Mouse (Mus musculus): ENCODE results near the gene Morn1. TPM values are rescaled to one million over a fixed set of nuclear protein-coding genes. Genes with fewer than 3 reads are reported as not detected.

Gene Morn1
- polyA plus RNA-seq, 1 experiment from 2014 or later, result 0.88 TPM

GRCm38 (mm10) chr4:155163320-155163651 lies 76.9 kb downstream of the Morn1 start:
- WGBS (ENCODE audit: insufficient replicate concordance), result 13% methylated on average over 4 of the region's 4 CpGs
- Histone ChIP-seq H3K36me3 (replicated peaks) (peaks cover 8% of the 10 kb centered on the region; the same call in 1 of the 2 replicates), H3K27me3 (no peaks in the 10 kb centered on the region), H3K9ac (no peak overlapping the region), H3K4me2 (peak overlapping the region; percentile 23), H3K9me3 (replicated peaks) (no peaks in the 10 kb centered on the region), H3K4me3 (replicated peaks) (no peak overlapping the region), H3K27ac (replicated peaks) (peak overlapping the region; percentile 24), H3K4me1 (replicated peaks) (peaks cover 53% of the 10 kb centered on the region)
- peak; percentile 41 for ATAC-seq (ENCODE audit: insufficient read depth)

GRCm38 (mm10) chr4:155163685-155164084 lies 77.3 kb downstream of the Morn1 start:
- H3K27ac ChIP-seq (replicated peaks), result 0 out of 2 replicates have a peak overlapping the region, but pooled peaks have one; percentile 24

GRCm38 (mm10) chr4:155164550-155164949 lies 78.2 kb downstream of the Morn1 start:
- Histone ChIP-seq H3K4me2 (no peak overlapping the region), H3K9me3 (replicated peaks) (no peaks in the 10 kb centered on the region), H3K27me3 (no peaks in the 10 kb centered on the region), H3K4me3 (replicated peaks) (no peak overlapping the region), H3K9ac (no peak overlapping the region), H3K36me3 (replicated peaks) (no peaks in the 10 kb centered on the region), H3K4me1 (replicated peaks) (peaks cover 62% of the 10 kb centered on the region), H3K27ac (replicated peaks) (no peak overlapping the region)
- peak; percentile 7; the same call in 1 of the 2 replicates for ATAC-seq (ENCODE audit: insufficient read depth)
- WGBS (ENCODE audit: insufficient replicate concordance), result 67% methylated on average over 6 of the region's 6 CpGs

More at GRCm38 (mm10) chr4:155163685-155164084, 77.3 kb downstream of the Morn1 start:
- peaks cover 55% of the 10 kb centered on the region for H3K4me1 ChIP-seq (replicated peaks)
- no peak overlapping the region for H3K4me3 ChIP-seq (replicated peaks)
- H3K9me3 ChIP-seq (replicated peaks), result no peaks in the 10 kb centered on the region
- no peaks in the 10 kb centered on the region for H3K27me3 ChIP-seq
- H3K36me3 ChIP-seq (replicated peaks), result peaks cover 5% of the 10 kb centered on the region; the same call in 1 of the 2 replicates
- 0 out of 2 replicates have a peak overlapping the region, but pooled peaks have one; percentile 23 for H3K4me2 ChIP-seq
- H3K9ac ChIP-seq, result no peak overlapping the region
- no peak for ATAC-seq (ENCODE audit: insufficient read depth)
- 60% methylated on average over 8 of the region's 8 CpGs for whole genome bisulfite sequencing (ENCODE audit: insufficient replicate concordance)

- ATAC-seq (ENCODE audit: insufficient read depth), result no peak
- Histone ChIP-seq H3K9ac (no peak overlapping the region), H3K27me3 (no peaks in the 10 kb centered on the region), H3K27ac (replicated peaks) (no peak overlapping the region), H3K9me3 (replicated peaks) (no peaks in the 10 kb centered on the region), H3K36me3 (replicated peaks) (no peaks in the 10 kb centered on the region), H3K4me2 (no peak overlapping the region), H3K4me3 (replicated peaks) (no peak overlapping the region), H3K4me1 (replicated peaks) (peaks cover 61% of the 10 kb centered on the region)
Observed at GRCm38 (mm10) chr4:155165861-155166260, 79.5 kb downstream of the Morn1 start.

GRCm38 (mm10) chr4:155168835-155169252 lies 82.5 kb downstream of the Morn1 start:
- WGBS (ENCODE audit: insufficient replicate concordance), result 77% methylated on average over 8 of the region's 8 CpGs
- Histone ChIP-seq H3K27me3 (no peaks in the 10 kb centered on the region), H3K27ac (replicated peaks) (no peak overlapping the region), H3K4me1 (replicated peaks) (peaks cover 57% of the 10 kb centered on the region), H3K9ac (no peak overlapping the region), H3K9me3 (replicated peaks) (no peaks in the 10 kb centered on the region), H3K4me3 (replicated peaks) (no peak overlapping the region), H3K4me2 (no peak overlapping the region), H3K36me3 (replicated peaks) (no peaks in the 10 kb centered on the region)
- no peak for ATAC-seq (ENCODE audit: insufficient read depth)

- no peak overlapping the region for H3K9ac ChIP-seq
- H3K4me2 ChIP-seq, result no peak overlapping the region
- no peak for ATAC-seq (ENCODE audit: insufficient read depth)
- H3K9me3 ChIP-seq (replicated peaks), result no peaks in the 10 kb centered on the region
- H3K27me3 ChIP-seq, result no peaks in the 10 kb centered on the region
- no peak overlapping the region for H3K27ac ChIP-seq (replicated peaks)
- peaks cover 56% of the 10 kb centered on the region for H3K4me1 ChIP-seq (replicated peaks)
- H3K4me3 ChIP-seq (replicated peaks), result no peak overlapping the region
- H3K36me3 ChIP-seq (replicated peaks), result 0 out of 2 replicates have a peak, but pooled peaks cover 3% of the 10 kb centered on the region
- 57% methylated on average over 8 of the region's 8 CpGs for WGBS (ENCODE audit: insufficient replicate concordance)
Observed at GRCm38 (mm10) chr4:155170614-155171212, 84.3 kb downstream of the Morn1 start.

- 76% methylated on average over 5 of the region's 5 CpGs for WGBS (ENCODE audit: insufficient replicate concordance)
- H3K27me3 ChIP-seq, result no peaks in the 10 kb centered on the region
- no peak overlapping the region for H3K4me3 ChIP-seq (replicated peaks)
- 0 out of 2 replicates have a peak, but pooled peaks cover 5% of the 10 kb centered on the region for H3K36me3 ChIP-seq (replicated peaks)
- H3K4me1 ChIP-seq (replicated peaks), result peaks cover 57% of the 10 kb centered on the region
- ATAC-seq (ENCODE audit: insufficient read depth), result no peak
- no peak overlapping the region for H3K9ac ChIP-seq
- H3K9me3 ChIP-seq (replicated peaks), result no peaks in the 10 kb centered on the region
- no peak overlapping the region for H3K4me2 ChIP-seq
- no peak overlapping the region for H3K27ac ChIP-seq (replicated peaks)
Observed at GRCm38 (mm10) chr4:155171961-155172533, 85.7 kb downstream of the Morn1 start.

- Histone ChIP-seq H3K9ac (no peak overlapping the region), H3K27ac (replicated peaks) (peak overlapping the region; percentile 62; the same call in 1 of the 2 replicates), H3K4me2 (no peak overlapping the region), H3K9me3 (replicated peaks) (no peaks in the 10 kb centered on the region), H3K4me3 (replicated peaks) (no peak overlapping the region), H3K36me3 (replicated peaks) (0 out of 2 replicates have a peak, but pooled peaks cover 5% of the 10 kb centered on the region), H3K4me1 (replicated peaks) (peaks cover 63% of the 10 kb centered on the region), H3K27me3 (no peaks in the 10 kb centered on the region)
- ATAC-seq (ENCODE audit: insufficient read depth), result peak; percentile 69
- 44% methylated on average over 21 of the region's 21 CpGs for WGBS (ENCODE audit: insufficient replicate concordance)
Observed at GRCm38 (mm10) chr4:155172909-155173821, 86.8 kb downstream of the Morn1 start.

- 0 out of 2 replicates have a peak, but pooled peaks cover 5% of the 10 kb centered on the region for H3K36me3 ChIP-seq (replicated peaks)
- H3K4me3 ChIP-seq (replicated peaks), result no peak overlapping the region
- no peak overlapping the region for H3K4me2 ChIP-seq
- H3K4me1 ChIP-seq (replicated peaks), result peaks cover 67% of the 10 kb centered on the region
- H3K27ac ChIP-seq (replicated peaks), result peak overlapping the region; percentile 62; the same call in 1 of the 2 replicates
- WGBS (ENCODE audit: insufficient replicate concordance), result 45% methylated on average over 17 of the region's 17 CpGs
- no peak overlapping the region for H3K9ac ChIP-seq
- no peaks in the 10 kb centered on the region for H3K27me3 ChIP-seq
- no peaks in the 10 kb centered on the region for H3K9me3 ChIP-seq (replicated peaks)
- no peak for ATAC-seq (ENCODE audit: insufficient read depth)
Observed at GRCm38 (mm10) chr4:155173822-155174785, 87.7 kb downstream of the Morn1 start.

GRCm38 (mm10) chr4:155176210-155176609 lies 89.8 kb downstream of the Morn1 start:
- no peak overlapping the region for H3K9ac ChIP-seq
- peaks cover 71% of the 10 kb centered on the region for H3K4me1 ChIP-seq (replicated peaks)
- no peak overlapping the region for H3K4me3 ChIP-seq (replicated peaks)
- 0 out of 2 replicates have a peak, but pooled peaks cover 5% of the 10 kb centered on the region for H3K36me3 ChIP-seq (replicated peaks)
- H3K27me3 ChIP-seq, result no peaks in the 10 kb centered on the region
- H3K4me2 ChIP-seq, result no peak overlapping the region
- H3K9me3 ChIP-seq (replicated peaks), result no peaks in the 10 kb centered on the region
- no peak overlapping the region for H3K27ac ChIP-seq (replicated peaks)
- no peak for ATAC-seq (ENCODE audit: insufficient read depth)
- 48% methylated on average over 3 of the region's 3 CpGs for WGBS (ENCODE audit: insufficient replicate concordance)

Measured in liver, embryonic 15.5 days (tissue).